Mouse (Mus musculus): Measurements from ENCODE around the gene Enkd1.

GRCm38 (mm10) chr8:105739216-105739615, 31.2 kb upstream of the Enkd1 start:
- TF ChIP-seq USF1 (IDR thresholded peaks at IDR 0.05; ENCODE audit: low read depth, low read length) (no peak), POLR2A (IDR thresholded peaks at IDR 0.05; ENCODE audit: control insufficient read depth in 1 of 2, insufficient read depth in 1 of 2, low read depth in 1 of 2, low read length in 2 of 2, poor library complexity in 1 of 2) (no peak), SMC3 (IDR thresholded peaks at IDR 0.05; ENCODE audit: low read depth, low read length) (no peak)

Measured in MEL (cell line).